Mouse (Mus musculus): Measurements from ENCODE around the gene Shank2.

DNA sequence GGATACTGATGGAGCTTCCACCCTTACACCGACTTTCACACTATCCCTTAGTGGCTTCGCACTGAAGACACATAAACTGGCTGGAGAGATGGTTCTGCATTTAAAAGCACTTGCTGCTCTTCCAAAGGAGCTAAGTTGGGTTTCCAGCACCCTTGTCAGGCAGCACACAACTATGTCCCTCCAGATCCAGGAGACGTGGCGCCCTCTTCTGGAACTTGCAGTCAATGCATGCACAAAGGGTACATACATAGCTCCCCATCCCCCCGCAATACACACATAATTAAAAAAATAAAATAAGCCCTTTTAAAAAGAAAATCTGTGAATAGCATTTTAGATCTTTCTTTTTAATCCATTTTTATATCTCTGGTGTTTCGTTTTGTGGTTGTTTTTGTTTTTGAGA, 385.8 kb downstream of the Shank2 start:
- TF ChIP-seq CTCF (IDR thresholded peaks at IDR 0.05; ENCODE audit: low read depth): no peak
- TF ChIP-seq EP300 (IDR thresholded peaks at IDR 0.05; ENCODE audit: low read depth): no peak
